Mouse (Mus musculus) limb, embryonic 14.5 days (tissue): ENCODE data around the gene Tgfbr2. TPM values are rescaled to one million over a fixed set of nuclear protein-coding genes. Genes with fewer than 3 reads are reported as not detected.
A peak's percentile ranks its signal among the peaks of the same experiment; 100 is the strongest.

Source experiments
- ATAC-seq: fragments of 200-750 bp; cut with Nextera tagmentation; 2 replicates; pipeline ENCODE4 v1.8.0; 2017; ENCODE audit warnings: low read depth, moderate number of reproducible peaks, moderate TSS enrichment; ENCODE audit not compliant: low FRiP score
- DNase-seq: peaks from one replicate; pipeline ENCODE4 v3.0.0-alpha.2; 2015; ENCODE audit warnings: low spot score
- H3K27ac ChIP-seq: fragments of 300-500 bp; sonication (generic); replicated peaks from 2 replicates; pipeline ENCODE4 v1.5.1; 2014; ENCODE audit warnings: low read depth, mild to moderate bottlenecking, low read length, moderate library complexity, mixed read lengths
- H3K27me3 ChIP-seq: fragments of 300-500 bp; sonication (generic); 2 replicates; pipeline ENCODE4 v1.6.1; 2014; ENCODE audit warnings: low read length, mixed read lengths; ENCODE audit not compliant: control insufficient read depth, insufficient read depth
- H3K36me3 ChIP-seq: fragments of 300-500 bp; sonication (generic); 2 replicates; pipeline ENCODE4 v1.6.1; 2014; ENCODE audit warnings: mild to moderate bottlenecking, low read length, moderate library complexity, mixed read lengths; ENCODE audit not compliant: control insufficient read depth, insufficient read depth
- H3K4me1 ChIP-seq: fragments of 300-500 bp; sonication (generic); 2 replicates; pipeline ENCODE4 v1.6.1; 2014; ENCODE audit warnings: antibody characterized with exemption, low read length, mixed read lengths; ENCODE audit not compliant: control insufficient read depth, insufficient read depth
- H3K4me2 ChIP-seq: fragments of 300-500 bp; sonication (generic); replicated peaks from 2 replicates; pipeline ENCODE4 v1.6.1; 2014; ENCODE audit warnings: low read depth, mild to moderate bottlenecking, low read length, moderate library complexity; ENCODE audit not compliant: severe bottlenecking
- H3K4me3 ChIP-seq: fragments of 300-500 bp; sonication (generic); replicated peaks from 2 replicates; pipeline ENCODE4 v1.5.1; 2014; ENCODE audit warnings: low read length
- H3K9ac ChIP-seq: fragments of 300-500 bp; sonication (generic); 2 replicates; pipeline ENCODE4 v1.6.1; 2014; ENCODE audit warnings: mild to moderate bottlenecking, low read depth, low read length, moderate library complexity; ENCODE audit not compliant: severe bottlenecking
- H3K9me3 ChIP-seq: fragments of 300-500 bp; sonication (generic); 2 replicates; pipeline ENCODE4 v1.6.1; 2016; ENCODE audit warnings: low read length; ENCODE audit not compliant: control insufficient read depth
- POLR2A ChIP-seq: fragments of 200-500 bp; IDR thresholded peaks from 2 replicates; pipeline ENCODE4 v1.8.0; 2012; ENCODE audit warnings: inconsistent platforms, mild to moderate bottlenecking, moderate library complexity, borderline replicate concordance; ENCODE audit not compliant: insufficient read depth, insufficient read length; ENCODE audit errors: extremely low read depth
- WGBS: fragments of 180-500 bp; shearing (Covaris S2); extraction: QIAGEN DNeasy Blood & Tissue Kit; methylation state at CpG from one replicate; pipeline ENCODE4 v1.1.7; 2014; 5-methylcytosine and 5-hydroxymethylcytosine counted together
- polyA plus RNA-seq, 2 experiments: library from polyadenylated mRNA; depleted of rRNA in 1 of 2; stranded (reverse) in 1 of 2; unstranded in 1 of 2; fragments of >200 nt; fragmentation: Nextera tagmentation in 1 of 2; extraction: Ambion mirVana in 1 of 2; gene quantifications; 2 replicates each; pipeline versions ENCODE4 v1.2.1 to v1.2.3; 2012 to 2014

Gene Tgfbr2
- polyA plus RNA-seq, 2 experiments, result 58.8 to 67.2 TPM

GRCm38 (mm10) chr9:116145231-116145641 is 29.9 kb downstream of the Tgfbr2 start:
- H3K4me2 ChIP-seq, result no peak overlapping the region
- no peaks in the 10 kb centered on the region for H3K9me3 ChIP-seq
- H3K27ac ChIP-seq, result no peak overlapping the region
- H3K27me3 ChIP-seq, result no peaks in the 10 kb centered on the region
- peaks cover 31% of the 10 kb centered on the region for H3K4me1 ChIP-seq
- no peak for TF ChIP-seq POLR2A
- DNase-seq, result no peak
- no peak overlapping the region for H3K4me3 ChIP-seq
- ATAC-seq, result no peak
- WGBS, result 53% methylated on average over 10 of the region's 10 CpGs
- H3K36me3 ChIP-seq, result peaks cover 7% of the 10 kb centered on the region
- no peak overlapping the region for H3K9ac ChIP-seq

- no peak overlapping the region for H3K4me2 ChIP-seq
- no peaks in the 10 kb centered on the region; the same call in 1 of the 2 replicates for H3K36me3 ChIP-seq
- H3K27ac ChIP-seq, result no peak overlapping the region
- peaks cover 22% of the 10 kb centered on the region for H3K4me1 ChIP-seq
- ATAC-seq, result no peak
- TF ChIP-seq POLR2A, result no peak
- no peak for DNase-seq
- H3K4me3 ChIP-seq, result no peak overlapping the region
- H3K9me3 ChIP-seq, result no peaks in the 10 kb centered on the region
- H3K27me3 ChIP-seq, result no peaks in the 10 kb centered on the region
- H3K9ac ChIP-seq, result no peak overlapping the region
- WGBS, result 99% methylated on average over 6 of the region's 6 CpGs
Measured at GRCm38 (mm10) chr9:116140422-116140821, 34.7 kb downstream of the Tgfbr2 start.

GRCm38 (mm10) chr9:116139549-116139948 is 35.6 kb downstream of the Tgfbr2 start:
- H3K36me3 ChIP-seq, result no peaks in the 10 kb centered on the region; the same call in 1 of the 2 replicates
- WGBS, result 84% methylated on average over 7 of the region's 7 CpGs
- no peaks in the 10 kb centered on the region for H3K27me3 ChIP-seq
- no peak overlapping the region for H3K4me2 ChIP-seq
- H3K4me3 ChIP-seq, result no peak overlapping the region
- no peak for ATAC-seq
- DNase-seq, result no peak
- no peak overlapping the region for H3K9ac ChIP-seq
- no peaks in the 10 kb centered on the region for H3K9me3 ChIP-seq
- H3K4me1 ChIP-seq, result peaks cover 16% of the 10 kb centered on the region
- no peak overlapping the region for H3K27ac ChIP-seq
- no peak for TF ChIP-seq POLR2A

GRCm38 (mm10) chr9:116138595-116139134 is 36.5 kb downstream of the Tgfbr2 start:
- Histone ChIP-seq H3K27me3 (no peaks in the 10 kb centered on the region), H3K9me3 (no peaks in the 10 kb centered on the region), H3K9ac (peak overlapping the region; percentile 21; the same call in 1 of the 2 replicates), H3K27ac (peak overlapping the region; percentile 61), H3K36me3 (no peaks in the 10 kb centered on the region; the same call in 1 of the 2 replicates), H3K4me3 (no peak overlapping the region), H3K4me1 (peaks cover 15% of the 10 kb centered on the region), H3K4me2 (no peak overlapping the region)
- peak; percentile 61 for DNase-seq
- ATAC-seq, result peak; percentile 67; the same call in 1 of the 2 replicates
- no peak for TF ChIP-seq POLR2A
- WGBS, result 22% methylated on average over 11 of the region's 11 CpGs

GRCm38 (mm10) chr9:116137645-116138044 is 37.5 kb downstream of the Tgfbr2 start:
- no peak for DNase-seq
- ATAC-seq, result no peak
- H3K27ac ChIP-seq, result no peak overlapping the region
- TF ChIP-seq POLR2A, result no peak
- H3K27me3 ChIP-seq, result no peaks in the 10 kb centered on the region
- 75% methylated on average over 3 of the region's 3 CpGs for WGBS
- no peak overlapping the region for H3K4me3 ChIP-seq
- peaks cover 15% of the 10 kb centered on the region for H3K4me1 ChIP-seq
- no peaks in the 10 kb centered on the region for H3K9me3 ChIP-seq
- no peak overlapping the region for H3K9ac ChIP-seq
- no peaks in the 10 kb centered on the region; the same call in 1 of the 2 replicates for H3K36me3 ChIP-seq
- no peak overlapping the region for H3K4me2 ChIP-seq
